Mouse (Mus musculus) myocyte (in vitro differentiated cells): ENCODE measurements around the gene Olfr1367. TPM values are rescaled to one million over a fixed set of nuclear protein-coding genes. Genes with fewer than 3 reads are reported as not detected.

Source experiments
- H3K27me3 ChIP-seq: one replicate; pipeline ENCODE4 v1.6.1; 2011; ENCODE audit not compliant: control insufficient read depth, insufficient read depth, insufficient read length
- H3K36me3 ChIP-seq: one replicate; pipeline ENCODE4 v1.6.1; 2011; ENCODE audit not compliant: control insufficient read depth, insufficient read depth
- H3K4me2 ChIP-seq: one replicate; pipeline ENCODE4 v1.6.1; 2011; ENCODE audit warnings: low read depth, control low read depth
- H3K4me3 ChIP-seq: one replicate; pipeline ENCODE4 v1.5.1; 2011; ENCODE audit warnings: mild to moderate bottlenecking, control low read depth, moderate library complexity
- H3K79me2 ChIP-seq: one replicate; pipeline ENCODE4 v1.6.1; 2011; ENCODE audit not compliant: control insufficient read depth, insufficient read depth
- H3ac ChIP-seq: one replicate; pipeline ENCODE4 v1.6.1; 2011; ENCODE audit not compliant: control insufficient read depth, insufficient read length
- CEBPB ChIP-seq: IDR thresholded peaks from 2 replicates; pipeline ENCODE4 v1.6.1; 2011; ENCODE audit warnings: mild to moderate bottlenecking, moderate library complexity; ENCODE audit not compliant: poor library complexity, insufficient read depth, severe bottlenecking
- E2F4 ChIP-seq: IDR thresholded peaks from one replicate; pipeline ENCODE4 v1.6.1; 2011; ENCODE audit warnings: mild to moderate bottlenecking, control low read depth, moderate library complexity; ENCODE audit not compliant: insufficient read depth
- MAX ChIP-seq: IDR thresholded peaks from one replicate; pipeline ENCODE4 v1.6.1; 2011; ENCODE audit warnings: low read depth, mild to moderate bottlenecking, control low read depth
- MYOD1 ChIP-seq, 3 experiments: IDR thresholded peaks; one replicate each; pipeline ENCODE4 v1.6.1; 2011; ENCODE audit warnings: control low read depth in 2 of 3, low read depth in 2 of 3, mild to moderate bottlenecking in 2 of 3, moderate library complexity in 1 of 3; ENCODE audit not compliant: insufficient read length in 2 of 3, control insufficient read depth in 1 of 3
- MYOG ChIP-seq, 3 experiments: IDR thresholded peaks; one replicate each; pipeline ENCODE4 v1.6.1; 2011; ENCODE audit warnings: control low read depth in 2 of 3, low read depth in 2 of 3, mild to moderate bottlenecking in 2 of 3; ENCODE audit not compliant: insufficient read length in 2 of 3, control insufficient read depth in 1 of 3, insufficient read depth in 1 of 3
- POLR2A ChIP-seq: IDR thresholded peaks from one replicate; pipeline ENCODE4 v1.6.1; 2011; ENCODE audit warnings: low read depth, mild to moderate bottlenecking, control low read depth, moderate library complexity; ENCODE audit not compliant: insufficient read length
- POLR2AphosphoS2 ChIP-seq: IDR thresholded peaks from one replicate; pipeline ENCODE4 v1.6.1; 2011; ENCODE audit warnings: low read depth, control low read depth; ENCODE audit not compliant: insufficient read length
- REST ChIP-seq: IDR thresholded peaks from one replicate; pipeline ENCODE4 v1.6.1; 2011; ENCODE audit warnings: mild to moderate bottlenecking, control low read depth, moderate library complexity; ENCODE audit not compliant: insufficient read depth, insufficient read length
- SRF ChIP-seq: IDR thresholded peaks from one replicate; pipeline ENCODE4 v1.6.1; 2011; ENCODE audit warnings: low read depth; ENCODE audit not compliant: control insufficient read depth, insufficient read length
- TCF12 ChIP-seq: IDR thresholded peaks from one replicate; pipeline ENCODE4 v1.6.1; 2011; ENCODE audit warnings: mild to moderate bottlenecking, control low read depth; ENCODE audit not compliant: poor library complexity, insufficient read depth, severe bottlenecking
- TCF3 ChIP-seq: IDR thresholded peaks from one replicate; pipeline ENCODE4 v1.6.1; 2011; ENCODE audit warnings: low read depth, control low read depth; ENCODE audit not compliant: insufficient read length
- USF1 ChIP-seq: IDR thresholded peaks from one replicate; pipeline ENCODE4 v1.6.1; 2011; ENCODE audit warnings: low read depth, mild to moderate bottlenecking, control low read depth, moderate library complexity
- polyA plus RNA-seq: library from polyadenylated mRNA; unstranded; fragments of >200 nt; fragmentation: generic; extraction: Trizol; gene quantifications from one replicate; pipeline ENCODE4 v1.2.1, GENCODE M21; 2012; ENCODE audit warnings: missing spikeins

Gene Olfr1367
- polyA plus RNA-seq, 1 experiment, result not detected

- peaks cover 3% of the 10 kb centered on the region for H3K27me3 ChIP-seq
These were observed 19.3 kb upstream of the Olfr1367 start for GRCm38 (mm10) chr13:21327424-21327823.

DNA sequence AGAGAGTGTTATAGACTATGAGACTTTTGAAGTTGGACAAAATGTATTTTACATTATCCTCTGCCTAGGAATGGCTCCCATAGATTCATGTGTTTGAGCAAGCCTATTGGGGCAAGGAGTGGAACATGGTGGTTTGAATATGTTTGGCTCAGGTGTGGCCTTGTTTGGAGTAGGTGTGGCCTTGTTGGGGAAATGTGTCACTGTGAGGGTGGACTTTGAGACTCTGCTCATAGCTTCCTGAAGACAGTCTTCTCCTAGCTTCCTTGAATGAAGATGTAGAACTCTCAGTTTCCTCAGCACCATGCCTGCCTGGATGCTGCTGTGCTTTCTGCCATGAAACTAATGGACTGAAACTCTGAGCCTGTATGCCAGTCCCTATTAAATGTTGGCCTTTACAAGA, 3.9 kb downstream of the Olfr1367 start:
- no peak overlapping the region for H3K4me3 ChIP-seq
- H3K79me2 ChIP-seq, result no peaks in the 10 kb centered on the region
- no peak overlapping the region for H3K4me2 ChIP-seq
- TF ChIP-seq CEBPB, result no peak
- TF ChIP-seq TCF12, result no peak
- no peak for TF ChIP-seq POLR2A
- TF ChIP-seq MYOD1 (IDR thresholded peaks at IDR 0.05; ENCODE audit: control insufficient read depth in 1 of 3, insufficient read length in 2 of 3, low read depth in 2 of 3), result no peak
- no peak for TF ChIP-seq E2F4
- TF ChIP-seq USF1, result no peak
- no peak for TF ChIP-seq REST
- no peak for TF ChIP-seq SRF
- no peak for TF ChIP-seq TCF3
- no peak for TF ChIP-seq MYOG (IDR thresholded peaks at IDR 0.05; ENCODE audit: control insufficient read depth in 1 of 3, insufficient read depth in 1 of 3, insufficient read length in 2 of 3, low read depth in 2 of 3)
- no peaks in the 10 kb centered on the region for H3K36me3 ChIP-seq
- peaks cover 13% of the 10 kb centered on the region for H3K27me3 ChIP-seq
- no peak overlapping the region for H3ac ChIP-seq

More at GRCm38 (mm10) chr13:21327424-21327823, 19.3 kb upstream of the Olfr1367 start:
- no peaks in the 10 kb centered on the region for H3K36me3 ChIP-seq
- peak overlapping the region; percentile 12 for H3K4me3 ChIP-seq
- peak overlapping the region; percentile 72 for H3K4me2 ChIP-seq
- TF ChIP-seq E2F4, result no peak
- no peaks in the 10 kb centered on the region for H3K79me2 ChIP-seq
- H3ac ChIP-seq, result no peak overlapping the region

- Histone ChIP-seq H3K79me2 (no peaks in the 10 kb centered on the region), H3ac (peak within 1 kb of the TSS; percentile 4), H3K36me3 (no peaks in the 10 kb centered on the region), H3K4me3 (peak within 1 kb of the TSS; percentile 48), H3K4me2 (peak within 1 kb of the TSS; percentile 90), H3K27me3 (no peaks in the 10 kb centered on the region)
- TF ChIP-seq POLR2AphosphoS2, result peak; percentile 96
- no peak for TF ChIP-seq SRF
- no peak for TF ChIP-seq MYOD1 (IDR thresholded peaks at IDR 0.05; ENCODE audit: control insufficient read depth in 1 of 3, insufficient read length in 2 of 3, low read depth in 2 of 3)
- peak; percentile 96 for TF ChIP-seq POLR2A
- peak in 1 of 3 experiments; percentile 8 for TF ChIP-seq MYOG (IDR thresholded peaks at IDR 0.05; ENCODE audit: control insufficient read depth in 1 of 3, insufficient read depth in 1 of 3, insufficient read length in 2 of 3, low read depth in 2 of 3)
- no peak for TF ChIP-seq MAX
These were observed 16.0 kb downstream of the Olfr1367 start, which contains the start of gene Zscan12 for GRCm38 (mm10) chr13:21362621-21363248. Gene Zscan12, plus strand, starts transcription at chr13:21362820.

DNA sequence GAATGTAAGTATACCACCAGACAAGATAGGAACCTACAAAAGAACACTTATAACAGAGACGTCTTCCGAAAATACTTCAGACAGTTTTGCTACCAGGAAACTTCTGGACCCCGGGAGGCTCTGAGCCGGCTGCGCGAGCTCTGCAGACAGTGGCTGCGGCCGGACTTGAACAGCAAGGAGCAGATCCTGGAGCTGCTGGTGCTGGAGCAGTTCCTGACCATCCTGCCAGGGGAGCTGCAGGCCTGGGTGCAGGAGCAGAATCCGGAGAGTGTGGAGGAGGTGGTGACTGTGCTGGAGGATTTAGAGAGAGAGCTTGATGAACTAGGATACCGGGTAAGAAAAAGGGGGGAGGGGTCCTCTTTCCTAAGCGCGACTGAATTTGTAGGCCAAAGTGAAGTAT, 17.0 kb downstream of the Olfr1367 start:
- Histone ChIP-seq H3K4me2 (peak overlapping the region; percentile 59), H3ac (no peak overlapping the region), H3K27me3 (no peaks in the 10 kb centered on the region), H3K36me3 (peaks cover 2% of the 10 kb centered on the region), H3K79me2 (no peaks in the 10 kb centered on the region), H3K4me3 (peak overlapping the region; percentile 48)
- TF ChIP-seq USF1 (no peak), REST (no peak), TCF3 (no peak), POLR2A (no peak), E2F4 (no peak), TCF12 (no peak), MYOG (IDR thresholded peaks at IDR 0.05; ENCODE audit: control insufficient read depth in 1 of 3, insufficient read depth in 1 of 3, insufficient read length in 2 of 3, low read depth in 2 of 3) (no peak), POLR2AphosphoS2 (no peak), MAX (no peak), CEBPB (no peak), SRF (no peak), MYOD1 (IDR thresholded peaks at IDR 0.05; ENCODE audit: control insufficient read depth in 1 of 3, insufficient read length in 2 of 3, low read depth in 2 of 3) (no peak)

DNA sequence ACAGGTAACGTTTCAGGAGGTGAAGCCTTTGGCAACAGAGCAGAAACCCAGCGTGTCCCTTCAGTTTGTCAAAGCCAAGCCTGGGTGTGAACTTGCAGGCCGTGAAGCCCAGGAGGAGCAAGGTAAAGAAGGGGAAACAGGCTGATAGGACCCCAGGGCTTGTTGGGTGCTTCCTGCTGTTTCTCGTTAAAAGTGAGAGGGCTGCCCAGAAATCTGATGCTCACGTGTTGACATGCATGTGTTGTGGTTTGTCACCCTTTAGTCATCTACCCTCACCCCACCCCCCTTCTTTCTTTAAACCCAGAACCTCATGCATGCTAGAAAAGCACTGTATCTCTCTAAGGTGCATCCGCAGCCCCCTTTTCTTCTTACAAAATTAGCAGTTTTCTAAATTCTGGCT, 19.9 kb downstream of the Olfr1367 start:
- Histone ChIP-seq H3K36me3 (peaks cover 8% of the 10 kb centered on the region), H3K4me3 (no peak overlapping the region), H3K27me3 (no peaks in the 10 kb centered on the region), H3K4me2 (no peak overlapping the region), H3K79me2 (no peaks in the 10 kb centered on the region), H3ac (no peak overlapping the region)
- TF ChIP-seq E2F4 (no peak), TCF12 (no peak), SRF (no peak), MYOG (IDR thresholded peaks at IDR 0.05; ENCODE audit: control insufficient read depth in 1 of 3, insufficient read depth in 1 of 3, insufficient read length in 2 of 3, low read depth in 2 of 3) (no peak), POLR2AphosphoS2 (no peak), MAX (no peak), MYOD1 (IDR thresholded peaks at IDR 0.05; ENCODE audit: control insufficient read depth in 1 of 3, insufficient read length in 2 of 3, low read depth in 2 of 3) (no peak), REST (no peak), CEBPB (no peak), USF1 (no peak), TCF3 (no peak), POLR2A (no peak)
